Mouse (Mus musculus): ENCODE data around the gene Gcm1. TPM values are rescaled to one million over a fixed set of nuclear protein-coding genes. Genes with fewer than 3 reads are reported as not detected.

The Gcm1 gene
- polyA plus RNA-seq, 1 experiment, result not detected

GRCm38 (mm10) chr9:78073713-78074340 is 22.1 kb downstream of the Gcm1 start:
- WGBS, result 90% methylated on average over 13 of the region's 13 CpGs
- Histone ChIP-seq H3K4me3 (replicated peaks; ENCODE audit: insufficient read depth, low read depth, low read length) (no peak overlapping the region), H3K4me1 (ENCODE audit: control insufficient read depth, insufficient read depth, low read length) (no peaks in the 10 kb centered on the region), H3K27me3 (ENCODE audit: control insufficient read depth, insufficient read depth, low read length) (no peaks in the 10 kb centered on the region), H3K27ac (ENCODE audit: insufficient read depth, low read length) (no peak overlapping the region)
- TF ChIP-seq CTCF (IDR thresholded peaks at IDR 0.05; ENCODE audit: borderline replicate concordance, insufficient read depth, low read depth, low read length) (no peak), POLR2A (IDR thresholded peaks at IDR 0.05; ENCODE audit: borderline replicate concordance, insufficient read depth, low read length) (no peak)
- DNase-seq, result no peak

- Histone ChIP-seq H3K4me3 (replicated peaks; ENCODE audit: insufficient read depth, low read depth, low read length) (no peak overlapping the region), H3K4me1 (ENCODE audit: control insufficient read depth, insufficient read depth, low read length) (no peaks in the 10 kb centered on the region), H3K27ac (ENCODE audit: insufficient read depth, low read length) (no peak overlapping the region), H3K27me3 (ENCODE audit: control insufficient read depth, insufficient read depth, low read length) (no peaks in the 10 kb centered on the region)
- TF ChIP-seq CTCF (IDR thresholded peaks at IDR 0.05; ENCODE audit: borderline replicate concordance, insufficient read depth, low read depth, low read length) (no peak), POLR2A (IDR thresholded peaks at IDR 0.05; ENCODE audit: borderline replicate concordance, insufficient read depth, low read length) (no peak)
- 94% methylated on average over 3 of the region's 3 CpGs for WGBS
- no peak for DNase-seq
These were observed 23.5 kb downstream of the Gcm1 start for GRCm38 (mm10) chr9:78075256-78075655.

GRCm38 (mm10) chr9:78078240-78078639 is 26.5 kb downstream of the Gcm1 start:
- no peak overlapping the region for H3K27ac ChIP-seq (ENCODE audit: insufficient read depth, low read length)
- no peaks in the 10 kb centered on the region for H3K27me3 ChIP-seq (ENCODE audit: control insufficient read depth, insufficient read depth, low read length)
- H3K4me1 ChIP-seq (ENCODE audit: control insufficient read depth, insufficient read depth, low read length), result no peaks in the 10 kb centered on the region
- WGBS, result 33% methylated on average over 2 of the region's 2 CpGs
- no peak for DNase-seq
- TF ChIP-seq CTCF (IDR thresholded peaks at IDR 0.05; ENCODE audit: borderline replicate concordance, insufficient read depth, low read depth, low read length) (no peak), POLR2A (IDR thresholded peaks at IDR 0.05; ENCODE audit: borderline replicate concordance, insufficient read depth, low read length) (no peak)
- H3K4me3 ChIP-seq (replicated peaks; ENCODE audit: insufficient read depth, low read depth, low read length), result no peak overlapping the region

- Histone ChIP-seq H3K4me3 (replicated peaks; ENCODE audit: insufficient read depth, low read depth, low read length) (no peak overlapping the region), H3K27ac (ENCODE audit: insufficient read depth, low read length) (no peak overlapping the region), H3K4me1 (ENCODE audit: control insufficient read depth, insufficient read depth, low read length) (no peaks in the 10 kb centered on the region), H3K27me3 (ENCODE audit: control insufficient read depth, insufficient read depth, low read length) (no peaks in the 10 kb centered on the region)
- 55% methylated on average over 7 of the region's 7 CpGs for WGBS
- no peak for TF ChIP-seq POLR2A (IDR thresholded peaks at IDR 0.05; ENCODE audit: borderline replicate concordance, insufficient read depth, low read length)
- no peak for TF ChIP-seq CTCF (IDR thresholded peaks at IDR 0.05; ENCODE audit: borderline replicate concordance, insufficient read depth, low read depth, low read length)
- no peak for DNase-seq
These were observed 30.1 kb downstream of the Gcm1 start for GRCm38 (mm10) chr9:78081835-78082234.

- H3K4me1 ChIP-seq (ENCODE audit: control insufficient read depth, insufficient read depth, low read length), result no peaks in the 10 kb centered on the region
- 94% methylated on average over 4 of the region's 4 CpGs for WGBS
These were observed 32.6 kb downstream of the Gcm1 start for GRCm38 (mm10) chr9:78084341-78084740.

GRCm38 (mm10) chr9:78085722-78086287 is 34.1 kb downstream of the Gcm1 start:
- no peaks in the 10 kb centered on the region for H3K27me3 ChIP-seq (ENCODE audit: control insufficient read depth, insufficient read depth, low read length)
- 87% methylated on average over 14 of the region's 14 CpGs for WGBS
- no peak overlapping the region for H3K27ac ChIP-seq (ENCODE audit: insufficient read depth, low read length)
- peaks cover 4% of the 10 kb centered on the region; the same call in 1 of the 2 replicates for H3K4me1 ChIP-seq (ENCODE audit: control insufficient read depth, insufficient read depth, low read length)
- no peak overlapping the region for H3K4me3 ChIP-seq (replicated peaks; ENCODE audit: insufficient read depth, low read depth, low read length)
- no peak for TF ChIP-seq CTCF (IDR thresholded peaks at IDR 0.05; ENCODE audit: borderline replicate concordance, insufficient read depth, low read depth, low read length)
- no peak for TF ChIP-seq POLR2A (IDR thresholded peaks at IDR 0.05; ENCODE audit: borderline replicate concordance, insufficient read depth, low read length)
- no peak for DNase-seq

More at GRCm38 (mm10) chr9:78084341-78084740, 32.6 kb downstream of the Gcm1 start:
- no peak for TF ChIP-seq CTCF (IDR thresholded peaks at IDR 0.05; ENCODE audit: borderline replicate concordance, insufficient read depth, low read depth, low read length)
- TF ChIP-seq POLR2A (IDR thresholded peaks at IDR 0.05; ENCODE audit: borderline replicate concordance, insufficient read depth, low read length), result no peak
- DNase-seq, result no peak
- Histone ChIP-seq H3K27me3 (ENCODE audit: control insufficient read depth, insufficient read depth, low read length) (no peaks in the 10 kb centered on the region), H3K4me3 (replicated peaks; ENCODE audit: insufficient read depth, low read depth, low read length) (no peak overlapping the region), H3K27ac (ENCODE audit: insufficient read depth, low read length) (no peak overlapping the region)

GRCm38 (mm10) chr9:78087751-78088150 is 36.0 kb downstream of the Gcm1 start:
- no peak overlapping the region for H3K4me3 ChIP-seq (replicated peaks; ENCODE audit: insufficient read depth, low read depth, low read length)
- H3K4me1 ChIP-seq (ENCODE audit: control insufficient read depth, insufficient read depth, low read length), result peaks cover 4% of the 10 kb centered on the region; the same call in 1 of the 2 replicates
- no peak overlapping the region for H3K27ac ChIP-seq (ENCODE audit: insufficient read depth, low read length)
- TF ChIP-seq POLR2A (IDR thresholded peaks at IDR 0.05; ENCODE audit: borderline replicate concordance, insufficient read depth, low read length), result no peak
- no peak for TF ChIP-seq CTCF (IDR thresholded peaks at IDR 0.05; ENCODE audit: borderline replicate concordance, insufficient read depth, low read depth, low read length)
- H3K27me3 ChIP-seq (ENCODE audit: control insufficient read depth, insufficient read depth, low read length), result no peaks in the 10 kb centered on the region
- no peak for DNase-seq
- WGBS, result 43% methylated on average over 9 of the region's 9 CpGs

- DNase-seq, result no peak
- Histone ChIP-seq H3K4me3 (replicated peaks; ENCODE audit: insufficient read depth, low read depth, low read length) (no peak overlapping the region), H3K27ac (ENCODE audit: insufficient read depth, low read length) (no peak overlapping the region), H3K4me1 (ENCODE audit: control insufficient read depth, insufficient read depth, low read length) (peaks cover 4% of the 10 kb centered on the region; the same call in 1 of the 2 replicates), H3K27me3 (ENCODE audit: control insufficient read depth, insufficient read depth, low read length) (no peaks in the 10 kb centered on the region)
- no peak for TF ChIP-seq CTCF (IDR thresholded peaks at IDR 0.05; ENCODE audit: borderline replicate concordance, insufficient read depth, low read depth, low read length)
- no peak for TF ChIP-seq POLR2A (IDR thresholded peaks at IDR 0.05; ENCODE audit: borderline replicate concordance, insufficient read depth, low read length)
- 51% methylated on average over 4 of the region's 4 CpGs for WGBS
These were observed 36.8 kb downstream of the Gcm1 start for GRCm38 (mm10) chr9:78088521-78088920.

Measured in cerebellum, adult 2 months (tissue).